Mouse (Mus musculus) olfactory bulb, adult 2 months (tissue): ENCODE results near the gene Serhl.

Source experiments
- CTCF ChIP-seq: fragments of 200-500 bp; IDR thresholded peaks from 2 replicates; pipeline ENCODE4 v1.5.1; 2012; ENCODE audit warnings: low read depth, mild to moderate bottlenecking, low read length, moderate library complexity; ENCODE audit not compliant: insufficient read depth
- POLR2A ChIP-seq: fragments of 200-500 bp; IDR thresholded peaks from 2 replicates; pipeline ENCODE4 v1.6.1; 2012; ENCODE audit warnings: mild to moderate bottlenecking, low read depth, low read length, moderate library complexity; ENCODE audit not compliant: insufficient read depth

GRCm38 (mm10) chr15:83071752-83072151 lies 17.6 kb upstream of the Serhl start:
- TF ChIP-seq POLR2A (no peak), CTCF (no peak)
